Mouse (Mus musculus) cerebellum, adult 2 months (tissue): ENCODE data around the gene Wdhd1. TPM values are rescaled to one million over a fixed set of nuclear protein-coding genes. Genes with fewer than 3 reads are reported as not detected.

Experiments used
- DNase-seq, 2 experiments: peaks; one replicate each; pipeline ENCODE4 v3.0.0; 2021
- H3K27ac ChIP-seq: fragments of 200-500 bp; 2 replicates; pipeline ENCODE4 v1.5.1; 2012; ENCODE audit warnings: low read length, control low read depth, inconsistent platforms; ENCODE audit not compliant: insufficient read depth
- H3K27me3 ChIP-seq: fragments of 200-500 bp; 2 replicates; pipeline ENCODE4 v1.6.1; 2012; ENCODE audit warnings: inconsistent platforms, mild to moderate bottlenecking, low read length, moderate library complexity; ENCODE audit not compliant: control insufficient read depth, insufficient read depth
- H3K4me1 ChIP-seq: fragments of 200-500 bp; 2 replicates; pipeline ENCODE4 v1.6.1; 2011; ENCODE audit warnings: low read length; ENCODE audit not compliant: control insufficient read depth, insufficient read depth
- H3K4me3 ChIP-seq: fragments of 200-500 bp; replicated peaks from 2 replicates; pipeline ENCODE3; 2011; ENCODE audit warnings: mild to moderate bottlenecking, low read depth, low read length, control low read depth; ENCODE audit not compliant: insufficient read depth
- CTCF ChIP-seq: fragments of 200-500 bp; IDR thresholded peaks from 2 replicates; pipeline ENCODE4 v1.5.1; 2011; ENCODE audit warnings: low read depth, mild to moderate bottlenecking, control low read depth, low read length, moderate library complexity, borderline replicate concordance; ENCODE audit not compliant: insufficient read depth
- POLR2A ChIP-seq: fragments of 200-500 bp; IDR thresholded peaks from 2 replicates; pipeline ENCODE4 v1.6.1; 2011; ENCODE audit warnings: low read length, control low read depth, borderline replicate concordance; ENCODE audit not compliant: insufficient read depth
- WGBS: fragments of 180-500 bp; shearing (Covaris S2); methylation state at CpG from one replicate; pipeline ENCODE4 v1.1.7; 2018; 5-methylcytosine and 5-hydroxymethylcytosine counted together
- polyA plus RNA-seq: library from polyadenylated mRNA; depleted of rRNA; stranded (reverse); fragments of >200 nt; gene quantifications from 2 replicates; pipeline ENCODE4 v1.2.3, GENCODE M21; 2012; rRNA removed

Wdhd1 gene
- polyA plus RNA-seq, 1 experiment = 7.9 TPM

- H3K27ac ChIP-seq = no peak overlapping the region
- no peaks in the 10 kb centered on the region for H3K4me1 ChIP-seq
- H3K4me3 ChIP-seq = no peak overlapping the region
- 82% methylated on average over 8 of the region's 8 CpGs for WGBS
- TF ChIP-seq POLR2A = no peak
- TF ChIP-seq CTCF = no peak
- no peaks in the 10 kb centered on the region for H3K27me3 ChIP-seq
- DNase-seq = no peak
Measured at GRCm38 (mm10) chr14:47196711-47197110, 79.9 kb downstream of the Wdhd1 start.

- DNase-seq = no peak
- no peak overlapping the region for H3K27ac ChIP-seq
- no peak overlapping the region for H3K4me3 ChIP-seq
- no peaks in the 10 kb centered on the region for H3K4me1 ChIP-seq
- TF ChIP-seq CTCF (no peak), POLR2A (no peak)
- WGBS = 28% methylated on average over 4 of the region's 4 CpGs
- H3K27me3 ChIP-seq = no peaks in the 10 kb centered on the region
Measured at GRCm38 (mm10) chr14:47194096-47194495, 82.6 kb downstream of the Wdhd1 start.

GRCm38 (mm10) chr14:47193506-47193905 is 83.2 kb downstream of the Wdhd1 start:
- Histone ChIP-seq H3K4me1 (no peaks in the 10 kb centered on the region), H3K27me3 (no peaks in the 10 kb centered on the region; the same call in 1 of the 2 replicates), H3K27ac (no peak overlapping the region), H3K4me3 (no peak overlapping the region)
- 72% methylated on average over 6 of the region's 6 CpGs for WGBS
- TF ChIP-seq POLR2A = no peak
- no peak for TF ChIP-seq CTCF
- no peak for DNase-seq

- no peak for TF ChIP-seq CTCF
- Histone ChIP-seq H3K4me3 (no peak overlapping the region), H3K27me3 (no peaks in the 10 kb centered on the region; the same call in 1 of the 2 replicates), H3K27ac (no peak overlapping the region), H3K4me1 (no peaks in the 10 kb centered on the region)
- 61% methylated on average over 5 of the region's 5 CpGs for WGBS
- DNase-seq = no peak
Measured at GRCm38 (mm10) chr14:47191861-47192260, 84.8 kb downstream of the Wdhd1 start.

Other genes starting within 250 kb of the Wdhd1 start
- gene Gch1, start 87.4 kb downstream of the Wdhd1 start, polyA plus RNA-seq = 2.8 and 2.9 TPM in 2 replicates
- gene Socs4, start 74 bp upstream of the Wdhd1 start, polyA plus RNA-seq = 5.9 and 6.1 TPM in 2 replicates
- gene Mapk1ip1l, start 21.4 kb upstream of the Wdhd1 start, polyA plus RNA-seq = 23.0 and 23.4 TPM in 2 replicates
- gene Lgals3, start 90.9 kb upstream of the Wdhd1 start, polyA plus RNA-seq = 3.7 and 4.7 TPM in 2 replicates
- gene Dlgap5, start 141.6 kb upstream of the Wdhd1 start, polyA plus RNA-seq = 0.22 and 0.31 TPM in 2 replicates
- 30.7 and 30.8 TPM in 2 replicates for gene Fbxo34, start 173.6 kb upstream of the Wdhd1 start, polyA plus RNA-seq